Mouse (Mus musculus): ENCODE measurements around the gene Slc6a21. TPM values are rescaled to one million over a fixed set of nuclear protein-coding genes. Genes with fewer than 3 reads are reported as not detected.

The Slc6a21 gene
- polyA plus RNA-seq, 1 experiment from 2014 or later, result not detected

DNA sequence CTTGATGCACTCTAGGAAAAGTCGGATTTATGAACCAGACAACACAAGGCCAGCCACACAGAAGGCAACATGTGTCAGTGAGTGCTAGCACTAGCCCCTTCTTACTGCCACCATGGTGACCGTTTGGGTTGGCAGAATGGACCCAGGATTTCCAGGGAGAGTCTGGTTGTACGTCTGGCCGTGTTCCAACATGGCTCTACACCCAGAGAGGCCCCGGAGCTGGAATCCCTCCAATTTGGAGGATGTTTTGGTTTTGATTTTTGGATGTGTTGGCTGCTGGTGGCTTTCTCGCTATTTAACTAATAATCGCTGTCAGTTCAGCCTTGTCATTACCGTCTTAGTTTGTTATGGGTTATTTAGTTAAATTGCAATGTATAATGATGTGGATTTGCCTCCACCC, 25.3 kb downstream of the Slc6a21 start:
- WGBS (ENCODE audit: insufficient replicate concordance), result 80% methylated on average over 8 of the region's 8 CpGs
- no peak for ATAC-seq (replicated peaks; ENCODE audit: insufficient number of reproducible peaks, low FRiP score, low TSS enrichment)
- H3K9me3 ChIP-seq (replicated peaks; ENCODE audit: control insufficient read depth, low read length), result no peaks in the 10 kb centered on the region
- H3K4me1 ChIP-seq (ENCODE audit: control insufficient read depth, insufficient read depth, low read length), result 0 out of 2 replicates have a peak, but pooled peaks cover 3% of the 10 kb centered on the region
- H3K4me3 ChIP-seq (ENCODE audit: low read depth, low read length), result no peak overlapping the region
- H3K9ac ChIP-seq (ENCODE audit: low read depth, low read length), result no peak overlapping the region
- H3K27me3 ChIP-seq (ENCODE audit: control insufficient read depth, insufficient read depth, low read length), result no peaks in the 10 kb centered on the region
- H3K27ac ChIP-seq (ENCODE audit: low read depth, low read length), result no peak overlapping the region
- H3K36me3 ChIP-seq (ENCODE audit: control insufficient read depth, insufficient read depth, low read length), result no peaks in the 10 kb centered on the region
- no peak overlapping the region for H3K4me2 ChIP-seq

GRCm38 (mm10) chr7:45304869-45305268, 27.6 kb downstream of the Slc6a21 start:
- Histone ChIP-seq H3K4me1 (ENCODE audit: control insufficient read depth, insufficient read depth, low read length) (0 out of 2 replicates have a peak, but pooled peaks cover 3% of the 10 kb centered on the region), H3K4me3 (ENCODE audit: low read depth, low read length) (no peak overlapping the region), H3K4me2 (no peak overlapping the region; the same call in 1 of the 2 replicates), H3K36me3 (ENCODE audit: control insufficient read depth, insufficient read depth, low read length) (no peaks in the 10 kb centered on the region), H3K27ac (ENCODE audit: low read depth, low read length) (no peak overlapping the region), H3K9me3 (replicated peaks; ENCODE audit: control insufficient read depth, low read length) (no peaks in the 10 kb centered on the region), H3K9ac (ENCODE audit: low read depth, low read length) (no peak overlapping the region), H3K27me3 (ENCODE audit: control insufficient read depth, insufficient read depth, low read length) (no peaks in the 10 kb centered on the region)
- 25% methylated on average over 11 of the region's 13 CpGs for WGBS (ENCODE audit: insufficient replicate concordance)
- ATAC-seq (replicated peaks; ENCODE audit: insufficient number of reproducible peaks, low FRiP score, low TSS enrichment), result peak; percentile 9; the same call in 1 of the 2 replicates

- no peaks in the 10 kb centered on the region for H3K9me3 ChIP-seq (replicated peaks; ENCODE audit: control insufficient read depth, low read length)
- H3K4me3 ChIP-seq (ENCODE audit: low read depth, low read length), result no peak overlapping the region
- H3K27ac ChIP-seq (ENCODE audit: low read depth, low read length), result no peak overlapping the region
- 9% methylated on average over 17 of the region's 17 CpGs for WGBS (ENCODE audit: insufficient replicate concordance)
- 0 out of 2 replicates have a peak, but pooled peaks cover 3% of the 10 kb centered on the region for H3K4me1 ChIP-seq (ENCODE audit: control insufficient read depth, insufficient read depth, low read length)
- no peak overlapping the region for H3K9ac ChIP-seq (ENCODE audit: low read depth, low read length)
- peak; percentile 2; the same call in 1 of the 2 replicates for ATAC-seq (replicated peaks; ENCODE audit: insufficient number of reproducible peaks, low FRiP score, low TSS enrichment)
- H3K36me3 ChIP-seq (ENCODE audit: control insufficient read depth, insufficient read depth, low read length), result no peaks in the 10 kb centered on the region
- no peak overlapping the region; the same call in 1 of the 2 replicates for H3K4me2 ChIP-seq
- no peaks in the 10 kb centered on the region for H3K27me3 ChIP-seq (ENCODE audit: control insufficient read depth, insufficient read depth, low read length)
Observed at GRCm38 (mm10) chr7:45305275-45305674, 28.0 kb downstream of the Slc6a21 start.

GRCm38 (mm10) chr7:45308551-45309240, 31.4 kb downstream of the Slc6a21 start:
- Histone ChIP-seq H3K27ac (ENCODE audit: low read depth, low read length) (no peak overlapping the region), H3K4me3 (ENCODE audit: low read depth, low read length) (no peak overlapping the region), H3K4me2 (no peak overlapping the region), H3K9ac (ENCODE audit: low read depth, low read length) (no peak overlapping the region), H3K36me3 (ENCODE audit: control insufficient read depth, insufficient read depth, low read length) (no peaks in the 10 kb centered on the region), H3K4me1 (ENCODE audit: control insufficient read depth, insufficient read depth, low read length) (peaks cover 12% of the 10 kb centered on the region; the same call in 1 of the 2 replicates), H3K9me3 (replicated peaks; ENCODE audit: control insufficient read depth, low read length) (no peaks in the 10 kb centered on the region), H3K27me3 (ENCODE audit: control insufficient read depth, insufficient read depth, low read length) (no peaks in the 10 kb centered on the region)
- 70% methylated on average over 15 of the region's 15 CpGs for WGBS (ENCODE audit: insufficient replicate concordance)
- ATAC-seq (replicated peaks; ENCODE audit: insufficient number of reproducible peaks, low FRiP score, low TSS enrichment), result no peak

DNA sequence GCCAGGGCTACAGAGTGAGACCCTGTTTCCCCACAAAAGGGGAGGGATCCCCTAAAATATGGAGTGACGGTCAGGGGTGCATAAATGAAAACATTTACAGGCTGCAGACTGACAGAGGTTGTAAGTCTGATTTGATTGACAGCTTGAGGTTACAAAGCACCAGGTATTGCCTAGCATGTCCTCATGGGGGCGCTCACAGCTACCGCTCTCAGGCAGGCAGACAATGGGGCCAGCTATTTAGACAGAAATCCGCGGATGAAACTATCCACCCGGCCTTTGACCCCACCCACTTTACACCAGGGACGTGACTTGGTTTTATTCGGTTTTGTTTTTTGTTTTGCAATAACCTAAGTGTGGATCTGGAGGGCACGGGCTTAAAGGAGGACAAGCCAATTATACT, 32.1 kb downstream of the Slc6a21 start:
- 18% methylated on average over 9 of the region's 9 CpGs for WGBS (ENCODE audit: insufficient replicate concordance)
- Histone ChIP-seq H3K4me3 (ENCODE audit: low read depth, low read length) (no peak overlapping the region), H3K4me1 (ENCODE audit: control insufficient read depth, insufficient read depth, low read length) (peaks cover 12% of the 10 kb centered on the region; the same call in 1 of the 2 replicates), H3K36me3 (ENCODE audit: control insufficient read depth, insufficient read depth, low read length) (no peaks in the 10 kb centered on the region), H3K9ac (ENCODE audit: low read depth, low read length) (no peak overlapping the region), H3K27me3 (ENCODE audit: control insufficient read depth, insufficient read depth, low read length) (no peaks in the 10 kb centered on the region), H3K4me2 (no peak overlapping the region), H3K27ac (ENCODE audit: low read depth, low read length) (no peak overlapping the region), H3K9me3 (replicated peaks; ENCODE audit: control insufficient read depth, low read length) (no peaks in the 10 kb centered on the region)
- ATAC-seq (replicated peaks; ENCODE audit: insufficient number of reproducible peaks, low FRiP score, low TSS enrichment), result no peak

- 44% methylated on average over 8 of the region's 8 CpGs for WGBS (ENCODE audit: insufficient replicate concordance)
- Histone ChIP-seq H3K4me1 (ENCODE audit: control insufficient read depth, insufficient read depth, low read length) (peaks cover 9% of the 10 kb centered on the region; the same call in 1 of the 2 replicates), H3K36me3 (ENCODE audit: control insufficient read depth, insufficient read depth, low read length) (peaks cover 2% of the 10 kb centered on the region; the same call in 1 of the 2 replicates), H3K27ac (ENCODE audit: low read depth, low read length) (no peak overlapping the region), H3K27me3 (ENCODE audit: control insufficient read depth, insufficient read depth, low read length) (no peaks in the 10 kb centered on the region), H3K4me2 (no peak overlapping the region), H3K4me3 (ENCODE audit: low read depth, low read length) (no peak overlapping the region), H3K9ac (ENCODE audit: low read depth, low read length) (no peak overlapping the region), H3K9me3 (replicated peaks; ENCODE audit: control insufficient read depth, low read length) (no peaks in the 10 kb centered on the region)
- no peak for ATAC-seq (replicated peaks; ENCODE audit: insufficient number of reproducible peaks, low FRiP score, low TSS enrichment)
Observed at GRCm38 (mm10) chr7:45312023-45312422, 34.7 kb downstream of the Slc6a21 start.

GRCm38 (mm10) chr7:45312686-45313453, 35.6 kb downstream of the Slc6a21 start:
- peak overlapping the region; percentile 57 for H3K27ac ChIP-seq (ENCODE audit: low read depth, low read length)
- H3K9me3 ChIP-seq (replicated peaks; ENCODE audit: control insufficient read depth, low read length), result no peaks in the 10 kb centered on the region
- H3K9ac ChIP-seq (ENCODE audit: low read depth, low read length), result 0 out of 2 replicates have a peak overlapping the region, but pooled peaks have one; percentile 28
- H3K4me3 ChIP-seq (ENCODE audit: low read depth, low read length), result no peak overlapping the region
- H3K4me2 ChIP-seq, result no peak overlapping the region
- 28% methylated on average over 10 of the region's 10 CpGs for WGBS (ENCODE audit: insufficient replicate concordance)
- no peaks in the 10 kb centered on the region for H3K27me3 ChIP-seq (ENCODE audit: control insufficient read depth, insufficient read depth, low read length)
- peaks cover 2% of the 10 kb centered on the region; the same call in 1 of the 2 replicates for H3K36me3 ChIP-seq (ENCODE audit: control insufficient read depth, insufficient read depth, low read length)
- ATAC-seq (replicated peaks; ENCODE audit: insufficient number of reproducible peaks, low FRiP score, low TSS enrichment), result no peak
- H3K4me1 ChIP-seq (ENCODE audit: control insufficient read depth, insufficient read depth, low read length), result peaks cover 9% of the 10 kb centered on the region; the same call in 1 of the 2 replicates

- no peaks in the 10 kb centered on the region for H3K9me3 ChIP-seq (replicated peaks; ENCODE audit: control insufficient read depth, low read length)
- H3K4me1 ChIP-seq (ENCODE audit: control insufficient read depth, insufficient read depth, low read length), result peaks cover 9% of the 10 kb centered on the region; the same call in 1 of the 2 replicates
- 32% methylated on average over 9 of the region's 9 CpGs for WGBS (ENCODE audit: insufficient replicate concordance)
- H3K4me3 ChIP-seq (ENCODE audit: low read depth, low read length), result no peak overlapping the region
- H3K4me2 ChIP-seq, result no peak overlapping the region
- no peaks in the 10 kb centered on the region for H3K27me3 ChIP-seq (ENCODE audit: control insufficient read depth, insufficient read depth, low read length)
- H3K36me3 ChIP-seq (ENCODE audit: control insufficient read depth, insufficient read depth, low read length), result peaks cover 7% of the 10 kb centered on the region; the same call in 1 of the 2 replicates
- H3K9ac ChIP-seq (ENCODE audit: low read depth, low read length), result 0 out of 2 replicates have a peak overlapping the region, but pooled peaks have one; percentile 28
- no peak for ATAC-seq (replicated peaks; ENCODE audit: insufficient number of reproducible peaks, low FRiP score, low TSS enrichment)
- peak overlapping the region; percentile 57 for H3K27ac ChIP-seq (ENCODE audit: low read depth, low read length)
Observed at GRCm38 (mm10) chr7:45313495-45313894, 36.2 kb downstream of the Slc6a21 start.
